Mouse (Mus musculus): Measurements from ENCODE around the gene Iqcc.

DNA sequence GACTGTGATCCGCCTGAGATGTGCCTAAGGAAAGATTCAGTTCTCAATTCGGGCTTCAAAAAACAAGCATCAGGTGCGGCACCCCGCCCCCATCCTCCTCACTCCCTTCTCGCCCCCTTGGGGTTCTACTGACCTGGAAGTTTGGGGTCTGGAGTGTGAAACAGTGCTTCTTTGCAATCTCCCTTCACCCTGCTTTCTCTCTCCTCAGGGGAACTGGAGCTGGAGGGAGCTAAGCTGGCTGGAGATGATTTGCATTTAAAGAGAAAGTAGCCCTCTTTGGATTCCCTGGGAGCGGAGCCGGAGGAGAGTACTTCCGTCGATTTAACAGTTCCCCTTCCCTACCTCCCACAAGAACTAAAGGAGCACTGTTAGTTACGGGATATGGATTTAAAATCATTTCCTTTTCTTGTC is 4.8 kb upstream of the Iqcc start, which contains the start of gene Ccdc28b:
- no peak for TF ChIP-seq EP300 (IDR thresholded peaks at IDR 0.05; ENCODE audit: insufficient read depth, low read depth, low read length)
- TF ChIP-seq POLR2A (IDR thresholded peaks at IDR 0.05; ENCODE audit: insufficient read depth, low read length): no peak

All from ES-Bruce4 (cell line).